Mouse (Mus musculus) thymus, postnatal 10 days (tissue): ENCODE results near the gene Tssk2.

ENCODE experiments used
- DNase-seq, 2 experiments: peaks; one replicate each; pipeline ENCODE4 v3.0.0; 2021; ENCODE audit warnings: low spot score in 2 of 2

Gene Tssk2

GRCm38 (mm10) chr16:17911052-17911595, 12.7 kb downstream of the Tssk2 start, which contains the start of gene Ess2:
TSS of gene Ess2 (minus strand) at chr16:17911348.
- DNase-seq = peak; percentile 83 to 91

- peak in 1 of 2 experiments; percentile 21 for DNase-seq
Measured at GRCm38 (mm10) chr16:17914307-17915249, 16.1 kb downstream of the Tssk2 start, which contains the start of gene Gsc2. TSS of gene Gsc2 (minus strand) at chr16:17915059.

GRCm38 (mm10) chr16:17920586-17920985, 22.1 kb downstream of the Tssk2 start:
- no peak for DNase-seq

- DNase-seq = peak; percentile 91 to 93
Measured at GRCm38 (mm10) chr16:17921325-17922162, 23.1 kb downstream of the Tssk2 start.

- no peak for DNase-seq
Measured at GRCm38 (mm10) chr16:17922163-17922538, 23.7 kb downstream of the Tssk2 start.

GRCm38 (mm10) chr16:17927351-17928082, 29.1 kb downstream of the Tssk2 start:
- peak; percentile 28 to 48 for DNase-seq

GRCm38 (mm10) chr16:17928087-17928580, 29.7 kb downstream of the Tssk2 start, which contains the start of gene Slc25a1:
TSS of gene Slc25a1 (minus strand) at chr16:17928219.
- peak in 1 of 2 experiments; percentile 35 for DNase-seq

- DNase-seq = peak; percentile 69 to 76
Measured at GRCm38 (mm10) chr16:17928627-17929104, 30.2 kb downstream of the Tssk2 start.

GRCm38 (mm10) chr16:17929211-17929610, 30.8 kb downstream of the Tssk2 start:
- no peak for DNase-seq

GRCm38 (mm10) chr16:17929631-17930030, 31.2 kb downstream of the Tssk2 start:
- DNase-seq = no peak

GRCm38 (mm10) chr16:17931906-17932460, 33.5 kb downstream of the Tssk2 start:
- DNase-seq = no peak

- no peak for DNase-seq
Measured at GRCm38 (mm10) chr16:17933594-17934444, 35.4 kb downstream of the Tssk2 start.

- no peak for DNase-seq
Measured at GRCm38 (mm10) chr16:17934445-17934910, 36.0 kb downstream of the Tssk2 start.

GRCm38 (mm10) chr16:17936776-17937175, 38.3 kb downstream of the Tssk2 start:
- no peak for DNase-seq

- no peak for DNase-seq
Measured at GRCm38 (mm10) chr16:17938187-17938586, 39.8 kb downstream of the Tssk2 start.

- DNase-seq = peak in 1 of 2 experiments; percentile 65
Measured at GRCm38 (mm10) chr16:17938821-17939220, 40.4 kb downstream of the Tssk2 start.

- DNase-seq = no peak
Measured at GRCm38 (mm10) chr16:17939255-17939751, 40.9 kb downstream of the Tssk2 start.

- DNase-seq = no peak
Measured at GRCm38 (mm10) chr16:17943466-17943865, 45.0 kb downstream of the Tssk2 start.
